Mouse (Mus musculus) skeletal muscle tissue, adult 2 months (tissue): ENCODE measurements at regions not wholly inside any gene's neighbourhood (a gene's known extent, or its start where the extent isn't known, plus 50 kb on each side); places are given as distances from the start of the nearest gene placed in this dataset.
A peak's percentile ranks its signal among the peaks of the same experiment; 100 is the strongest.

Experiments
- DNase-seq: peaks from one replicate; pipeline ENCODE4 v3.0.0-alpha.2; 2012; ENCODE audit warnings: low read depth, low spot score

GRCm38 (mm10) chr11:43370025-43370424 lies 56.0 kb downstream of the Pttg1 start:
- DNase-seq: no peak

- no peak for DNase-seq
Observed at GRCm38 (mm10) chr11:43368346-43368745, 57.7 kb downstream of the Pttg1 start.

DNA sequence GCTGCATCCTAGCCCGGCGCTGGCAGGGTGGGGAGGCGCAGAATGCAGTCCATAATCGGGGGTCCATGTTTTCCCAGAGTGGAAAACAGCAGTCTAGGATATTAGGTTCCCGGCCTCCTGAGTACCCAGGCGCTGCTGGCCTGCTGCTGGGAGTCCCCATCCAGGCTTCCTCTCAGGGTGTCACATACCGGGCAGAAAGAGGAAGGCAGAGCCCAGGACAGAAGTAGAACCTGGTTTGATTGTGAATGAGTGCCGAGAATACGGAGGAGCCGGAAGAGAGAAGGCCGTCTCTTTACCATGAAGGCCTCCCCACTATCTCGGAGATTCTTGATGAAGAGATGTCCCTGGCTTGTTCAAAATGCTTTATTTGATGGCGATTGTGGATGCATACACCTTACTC lies 64.2 kb downstream of the Pttg1 start:
- DNase-seq: no peak

DNA sequence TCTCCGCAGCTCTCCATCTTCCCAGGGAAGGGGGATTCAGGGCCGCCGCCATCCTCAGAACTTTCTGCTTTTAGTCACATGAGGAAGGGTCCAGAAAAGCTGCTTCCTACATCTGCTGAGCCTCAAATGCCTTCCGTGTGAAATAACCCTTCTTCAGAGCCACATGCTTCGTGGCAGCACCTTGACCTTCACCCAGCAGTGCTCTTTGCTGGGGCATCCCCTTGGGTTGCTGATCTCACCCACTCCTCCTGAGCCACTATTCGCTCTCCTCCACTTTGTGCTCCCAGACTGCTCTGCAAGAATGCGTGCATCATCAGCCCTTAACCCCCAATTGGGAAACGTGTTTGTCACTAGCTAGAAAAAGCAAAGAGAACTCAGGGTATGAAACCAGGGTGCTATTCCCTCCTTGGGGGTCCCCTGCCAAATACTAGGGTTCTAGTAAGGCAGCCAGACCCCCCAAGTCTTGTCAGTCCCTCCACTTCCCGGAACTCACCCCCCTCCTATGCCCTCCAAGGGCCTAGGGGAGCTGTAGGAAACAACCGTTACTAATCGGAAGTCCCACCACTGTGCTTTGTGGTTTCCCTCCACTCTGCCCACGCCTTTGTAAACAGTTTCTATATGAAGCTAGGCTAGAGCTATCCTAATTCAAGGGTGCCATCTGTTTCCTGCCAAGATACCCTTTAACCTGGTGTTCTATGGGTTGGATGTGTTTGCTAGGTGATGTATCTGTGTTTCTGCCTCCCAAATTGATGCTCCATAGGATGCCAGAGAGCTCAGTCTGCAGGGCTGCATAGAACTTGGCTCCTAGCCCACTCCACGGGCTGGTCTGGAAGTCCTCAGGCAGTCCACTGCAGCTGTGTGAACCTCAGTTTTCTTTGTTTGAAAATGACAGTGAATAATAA lies 67.4 kb downstream of the Pttg1 start:
- DNase-seq: no peak

- DNase-seq: no peak
Observed at GRCm38 (mm10) chr11:43353602-43354001, 72.4 kb downstream of the Pttg1 start.

- no peak for DNase-seq
Observed at GRCm38 (mm10) chr11:43353030-43353429, 73.0 kb downstream of the Pttg1 start.

DNA sequence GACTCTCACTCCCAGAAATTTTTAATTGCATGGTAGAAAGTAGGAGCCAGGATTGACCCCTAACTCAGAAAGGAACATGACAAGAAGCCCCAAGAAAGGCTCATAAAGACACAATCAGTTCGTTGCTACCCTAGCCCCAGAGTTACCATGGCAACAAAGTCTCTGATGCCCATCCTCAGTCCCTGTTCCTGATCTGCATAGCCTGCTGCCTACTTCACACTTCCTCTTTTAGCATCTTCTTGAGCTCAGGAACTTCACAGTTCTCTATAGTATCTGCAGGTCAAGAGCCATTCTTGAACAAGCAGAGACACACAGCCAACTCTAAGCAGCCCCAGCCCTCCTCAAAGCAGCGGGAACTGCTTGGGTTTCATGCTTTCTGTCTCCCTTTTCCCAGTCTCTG lies 74.2 kb downstream of the Pttg1 start:
- no peak for DNase-seq

DNA sequence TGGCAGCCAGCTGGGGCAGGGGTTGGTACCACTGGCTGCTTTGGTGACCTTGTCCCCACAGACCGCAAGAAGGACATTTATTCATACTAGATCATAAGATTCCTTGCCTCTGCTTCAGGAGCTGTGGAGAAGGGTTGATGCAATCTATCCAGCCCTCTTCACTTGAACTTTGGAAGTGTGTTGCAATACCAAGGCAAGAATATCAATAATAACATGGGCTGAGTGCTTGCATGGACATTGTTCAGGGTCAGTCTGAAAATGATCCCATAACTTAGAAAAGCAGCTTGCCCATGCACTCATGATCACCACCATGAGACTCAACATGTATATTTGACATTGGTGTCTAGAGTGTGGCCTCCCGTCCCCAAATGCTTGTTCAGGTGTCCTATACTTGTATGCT lies 74.7 kb downstream of the Pttg1 start:
- no peak for DNase-seq

GRCm38 (mm10) chr11:43350242-43350641 lies 75.8 kb downstream of the Pttg1 start:
- DNase-seq: no peak

DNA sequence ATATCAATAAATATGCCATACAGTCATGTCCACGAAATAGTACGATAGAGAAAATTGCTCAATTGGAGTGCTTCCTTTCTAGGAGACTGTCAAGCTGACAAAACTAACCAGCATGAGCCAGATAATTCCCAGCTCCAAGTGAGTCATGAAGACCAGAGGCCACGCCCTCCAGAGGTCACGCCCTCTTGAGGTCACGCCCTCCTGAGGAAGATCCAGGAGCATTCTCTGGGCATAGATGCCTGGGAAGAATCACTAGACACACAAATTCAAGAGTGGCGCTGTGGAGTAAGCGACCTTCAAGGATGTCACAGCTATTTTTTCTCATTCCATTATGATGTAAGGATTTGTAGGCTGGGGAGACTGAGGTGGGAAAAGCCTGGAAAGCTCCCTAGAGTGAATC lies 76.5 kb downstream of the Pttg1 start:
- no peak for DNase-seq

DNA sequence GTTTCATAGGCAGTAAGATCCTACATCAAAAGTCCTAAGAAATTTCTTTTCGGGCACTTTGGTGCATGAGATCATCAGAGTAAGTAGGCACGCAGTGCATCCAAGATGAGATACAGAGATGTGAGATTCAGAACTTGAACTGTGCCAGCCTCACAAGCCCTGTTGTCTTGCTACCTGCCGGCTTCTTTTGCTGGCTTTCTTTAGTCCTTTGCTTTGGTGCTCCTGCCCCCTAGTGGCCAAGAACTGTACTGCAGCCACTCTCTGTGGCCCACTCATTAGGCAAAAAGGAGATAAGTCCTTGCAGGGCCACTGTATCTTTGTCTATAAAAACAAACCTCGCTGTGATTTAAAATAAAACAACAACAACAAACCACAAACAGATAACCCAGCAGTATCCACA lies 77.5 kb downstream of the Pttg1 start:
- peak; percentile 30 for DNase-seq

- no peak for DNase-seq
Observed at GRCm38 (mm10) chr11:43346489-43346888, 79.6 kb downstream of the Pttg1 start.

- DNase-seq: no peak
Observed at GRCm38 (mm10) chr11:43344767-43345561, 81.1 kb downstream of the Pttg1 start.

DNA sequence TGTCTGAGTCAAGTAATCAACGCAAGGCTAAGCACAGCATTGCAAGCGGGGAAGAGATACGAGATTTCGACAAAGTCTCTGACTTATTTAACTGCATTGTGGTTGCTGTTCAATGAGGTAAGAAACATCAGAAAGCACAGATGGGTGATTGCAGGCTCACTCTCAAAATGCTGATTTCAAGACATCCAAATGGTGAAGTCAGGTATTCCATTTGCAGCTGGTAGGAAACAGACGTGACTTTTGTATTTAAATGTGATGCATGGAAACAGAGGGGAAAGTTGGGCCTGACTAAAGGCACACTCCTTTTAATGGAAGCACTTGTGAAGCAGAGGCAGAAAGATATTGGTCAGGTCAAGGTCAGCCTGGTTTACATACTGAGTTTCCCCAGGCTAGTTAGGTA lies 82.5 kb downstream of the Pttg1 start:
- no peak for DNase-seq

GRCm38 (mm10) chr11:43338377-43338993 lies 87.6 kb downstream of the Pttg1 start:
- no peak for DNase-seq

DNA sequence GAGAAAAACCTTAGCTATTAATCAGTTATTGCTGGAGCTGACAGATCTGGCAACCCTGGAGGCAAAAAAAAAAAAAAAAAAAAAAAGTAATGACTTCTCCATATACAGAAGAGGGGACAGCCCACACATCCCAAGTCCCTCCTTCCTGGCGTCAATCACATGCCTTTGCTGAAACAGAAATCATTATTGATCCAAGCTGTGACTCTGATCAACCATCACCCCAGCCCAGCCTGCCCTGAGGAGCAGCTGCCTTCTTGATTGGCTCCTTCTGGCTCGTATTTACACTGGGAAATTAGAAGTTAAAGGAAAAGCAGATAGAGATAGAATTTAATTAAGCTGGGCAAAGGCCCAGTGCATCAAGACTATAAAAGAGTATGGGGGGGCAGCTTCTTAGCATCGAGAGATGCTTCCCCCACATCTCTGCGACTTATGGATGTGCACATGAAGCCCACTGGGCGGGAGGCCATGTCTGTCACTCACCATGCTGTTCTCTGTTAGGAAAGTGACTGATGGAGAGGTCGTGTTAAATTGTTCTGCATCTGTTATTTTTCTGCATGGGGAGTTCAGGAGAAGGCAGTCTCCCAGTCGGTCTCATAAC lies 90.3 kb downstream of the Pttg1 start:
- DNase-seq: no peak

DNA sequence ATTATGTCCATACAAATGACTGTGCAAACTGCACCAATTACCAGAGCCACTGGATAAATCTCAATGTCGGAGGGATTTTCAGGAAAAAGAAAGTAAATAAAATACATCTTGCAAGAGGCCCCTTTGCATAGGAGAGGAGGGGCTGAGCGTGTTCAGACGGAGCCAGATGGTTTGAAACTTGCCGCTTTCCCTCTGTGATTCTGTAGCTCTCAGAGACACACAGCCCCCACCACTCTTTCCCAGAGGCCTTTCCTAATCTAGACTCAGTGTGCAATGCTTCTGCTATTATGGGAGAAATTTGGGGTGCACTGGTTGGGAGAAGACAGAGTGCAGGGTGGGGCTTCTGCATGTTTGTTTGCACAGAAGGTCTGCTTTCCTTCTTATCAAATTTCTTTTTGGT lies 92.5 kb downstream of the Pttg1 start:
- DNase-seq: no peak

GRCm38 (mm10) chr11:43313996-43314395 lies 112.1 kb downstream of the Pttg1 start:
- DNase-seq: no peak
